Mouse (Mus musculus): ENCODE results near the gene Dohh.

Dohh gene

DNA sequence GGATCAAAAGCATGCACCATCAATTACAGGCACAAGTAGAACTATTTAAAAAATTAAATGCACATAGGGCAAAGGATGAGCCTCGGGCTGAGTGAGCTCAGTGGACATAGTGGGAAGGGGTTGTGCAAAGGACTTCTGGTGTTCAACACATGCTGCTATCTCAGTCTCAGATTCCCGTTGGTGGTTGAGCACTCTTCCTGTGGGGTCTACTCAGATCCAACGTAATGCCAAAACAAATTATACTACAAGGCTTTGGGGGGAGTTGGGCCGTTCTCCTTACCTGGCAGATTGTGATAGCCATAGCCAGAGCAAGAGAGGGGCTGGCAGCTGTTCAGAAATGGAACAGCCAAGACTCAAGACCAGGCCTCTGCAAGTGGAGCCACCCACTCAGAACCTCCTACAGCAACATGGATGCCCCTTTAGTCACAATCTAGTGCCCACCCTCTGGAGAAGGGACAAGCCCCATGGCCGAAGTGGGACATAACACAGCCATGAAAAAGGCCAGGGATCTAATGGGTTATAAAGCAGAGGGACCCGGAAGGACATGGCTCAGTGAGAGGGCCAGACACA lies 4.3 kb upstream of the Dohh start:
- intact Hi-C loops (cut with DNase I): no loop called here

DNA sequence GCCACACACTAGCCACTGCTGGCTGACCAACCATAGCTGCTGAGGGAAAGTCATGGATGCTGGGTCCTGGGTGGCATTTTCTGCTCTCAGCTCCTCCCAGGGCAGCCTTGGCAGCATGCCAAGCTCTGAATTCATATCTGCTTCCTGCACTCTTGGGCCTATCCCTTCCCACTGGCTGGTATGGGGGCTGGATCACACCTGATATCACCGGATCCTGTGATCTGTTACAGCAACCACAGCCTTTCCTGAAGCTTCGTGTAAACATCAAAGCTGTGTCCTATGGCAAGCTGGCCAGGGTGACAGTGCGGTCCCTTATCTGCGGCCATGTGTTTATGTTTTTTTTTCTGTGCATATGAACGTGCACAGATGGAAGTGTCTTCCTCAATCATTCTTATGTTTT lies 2.2 kb upstream of the Dohh start:
- intact Hi-C loops (cut with DNase I): no loop called here

DNA sequence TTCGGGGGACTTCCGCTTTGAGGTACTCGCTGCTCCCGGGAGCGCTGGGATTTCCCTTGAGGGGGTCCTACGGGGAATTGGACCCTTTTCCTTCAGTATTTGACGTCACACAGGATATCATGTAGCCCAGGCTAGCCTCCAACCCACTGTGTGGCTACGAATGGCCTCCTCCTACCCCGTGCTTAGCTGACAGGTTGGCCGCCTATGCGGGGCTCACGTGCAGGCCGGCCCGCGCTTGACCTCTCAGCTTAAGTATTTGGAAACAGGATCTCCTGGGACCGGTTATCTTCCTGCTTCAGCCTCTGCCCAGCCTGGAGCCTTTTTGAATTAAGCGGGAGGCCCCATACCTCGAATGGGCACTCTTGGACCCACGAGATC lies 366 bp downstream of the Dohh start:
- intact Hi-C loops (cut with DNase I): no loop called here

DNA sequence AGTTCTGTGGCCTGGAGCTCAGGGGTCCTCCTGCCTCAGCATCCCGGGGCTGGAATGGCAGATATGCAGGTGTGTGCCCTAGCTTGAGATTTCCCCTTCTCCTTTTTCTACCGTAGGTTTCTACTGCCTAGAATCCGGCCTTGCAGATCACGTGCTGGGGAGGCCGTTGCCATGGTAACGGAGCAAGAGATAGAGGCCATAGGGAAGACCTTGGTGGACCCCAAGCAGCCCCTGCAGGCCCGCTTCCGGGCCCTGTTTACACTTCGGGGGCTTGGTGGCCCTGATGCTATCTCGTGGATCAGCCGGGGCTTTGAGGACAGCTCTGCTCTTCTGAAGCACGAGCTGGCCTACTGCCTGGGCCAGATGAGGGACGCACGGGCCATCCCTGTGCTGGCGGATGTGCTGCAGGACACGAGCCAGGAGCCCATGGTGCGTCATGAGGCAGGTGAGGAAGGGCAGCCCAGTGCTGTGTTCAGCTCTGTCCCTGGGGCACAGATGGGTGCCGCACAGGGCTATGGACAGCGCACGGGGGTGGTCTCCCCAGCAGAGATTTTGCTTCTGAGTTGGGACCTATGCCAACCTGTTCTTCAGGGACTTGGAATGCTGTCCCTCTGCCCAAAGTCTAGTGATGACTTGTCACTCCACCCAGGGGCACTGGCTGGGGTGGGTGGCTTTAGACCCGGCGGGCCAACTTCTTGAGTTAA lies 1.5 kb downstream of the Dohh start:
- intact Hi-C loops (cut with DNase I): no loop called here

DNA sequence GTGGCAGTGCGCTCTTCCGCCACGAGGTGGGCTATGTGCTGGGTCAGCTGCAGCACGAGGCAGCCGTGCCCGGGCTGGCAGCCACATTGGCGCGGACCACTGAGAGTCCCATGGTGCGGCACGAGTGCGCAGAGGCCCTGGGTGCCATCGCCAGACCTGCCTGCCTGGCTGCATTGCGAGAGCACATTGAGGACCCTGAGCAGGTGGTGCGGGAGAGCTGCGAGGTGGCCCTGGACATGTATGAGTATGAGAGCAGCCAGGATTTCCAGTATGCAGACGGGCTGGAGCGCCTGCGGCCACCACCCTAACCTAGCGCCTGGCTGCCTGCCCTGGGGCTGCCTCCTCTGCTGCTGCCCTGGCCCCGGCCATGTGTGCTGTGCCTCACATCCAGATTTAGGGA lies 3.5 kb downstream of the Dohh start:
- intact Hi-C loops (cut with DNase I): no loop called here

DNA sequence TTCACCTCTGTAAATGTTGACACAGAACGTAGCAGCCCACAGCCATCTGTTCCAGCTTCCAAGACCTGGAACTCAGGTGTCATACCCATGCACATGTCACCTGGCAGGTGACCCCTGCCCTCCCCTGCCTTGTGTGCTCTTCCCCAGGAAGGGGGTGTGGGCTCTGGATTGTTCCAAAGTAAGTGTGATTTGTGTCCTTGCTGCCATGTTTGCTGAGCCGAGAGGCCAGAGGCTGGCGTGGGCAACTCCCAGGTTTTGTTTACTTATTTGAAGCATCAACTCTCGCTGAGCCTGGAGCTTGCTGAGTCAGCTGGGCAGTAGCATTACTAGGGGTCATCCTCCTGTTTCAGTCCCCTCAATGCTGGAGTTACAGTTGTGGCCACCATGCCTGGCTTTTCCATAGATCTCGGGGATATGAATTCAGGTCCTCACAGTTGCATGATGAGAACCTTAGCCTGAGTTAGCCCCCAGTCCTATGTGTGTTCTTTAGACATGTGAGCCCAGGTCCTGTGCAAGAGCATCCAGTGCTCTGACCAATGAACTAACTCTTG lies 4.4 kb downstream of the Dohh start, which contains the start of gene Gm48552:
Gene Gm48552 (plus strand): TSS at position 501 of the 551 bp plus-strand sequence.
- intact Hi-C loops (cut with DNase I): no loop called here

DNA sequence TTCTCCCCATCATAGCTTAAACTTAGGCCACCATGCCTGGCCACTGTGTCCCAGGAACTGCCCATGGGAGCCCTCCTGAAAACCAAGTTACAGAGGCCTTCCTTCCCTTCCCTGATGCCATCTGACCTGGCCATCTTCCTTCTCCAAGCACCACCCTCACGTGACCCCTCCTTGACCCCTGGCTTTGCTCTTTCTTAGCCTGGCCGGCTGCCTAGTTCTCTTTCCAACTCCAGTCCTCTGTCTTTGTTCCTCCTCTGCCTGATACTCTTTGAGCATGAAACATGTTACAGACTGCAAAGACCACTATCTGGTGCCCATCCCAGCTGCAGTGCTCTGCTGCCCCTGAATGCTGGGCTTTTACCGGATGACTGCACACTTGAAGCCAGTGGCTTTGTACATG lies 5.1 kb downstream of the Dohh start:
- intact Hi-C loops (cut with DNase I): no loop called here

DNA sequence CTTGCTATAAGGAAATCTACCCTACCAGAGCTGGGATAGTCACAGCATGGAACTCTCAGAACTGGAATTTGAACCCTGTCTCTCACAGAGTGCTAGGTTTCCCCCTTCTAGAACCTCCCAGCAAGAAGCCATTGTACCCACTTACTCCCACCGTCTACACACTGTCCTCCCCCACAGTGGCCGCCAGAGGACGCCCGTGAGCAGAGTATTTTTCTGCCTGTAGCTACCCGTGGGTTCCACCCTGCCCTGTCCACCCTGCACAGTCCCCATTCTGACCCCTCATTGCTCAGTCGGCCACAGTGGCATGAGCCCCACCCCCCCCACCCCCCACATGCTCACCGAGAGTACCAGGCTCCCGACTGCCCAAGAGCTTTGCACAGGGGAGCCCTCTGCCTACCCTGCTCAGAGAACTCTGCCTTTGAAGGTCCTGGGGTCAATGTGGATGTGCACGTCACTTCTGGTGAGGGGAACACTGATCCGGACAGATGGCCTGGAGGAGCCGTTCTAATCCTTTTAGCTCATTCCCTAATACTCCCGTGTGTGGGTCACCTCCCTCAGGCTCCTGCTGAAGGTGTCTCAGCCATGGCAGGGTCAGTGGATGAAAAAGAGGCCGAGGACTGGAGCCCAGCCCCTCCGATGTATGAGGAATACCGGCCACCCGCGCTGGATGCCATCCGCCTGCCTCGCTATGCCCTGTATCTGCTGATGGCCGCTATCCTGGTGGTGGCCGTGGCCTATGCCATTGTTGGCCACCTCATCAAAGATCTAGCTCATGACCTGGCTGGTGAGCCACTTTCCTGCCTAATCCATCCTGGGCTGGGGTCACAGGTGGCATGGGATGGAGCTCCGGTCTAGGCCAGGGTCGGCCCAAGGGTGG lies 5.8 kb downstream of the Dohh start:
- intact Hi-C loops (cut with DNase I): no loop called here

DNA sequence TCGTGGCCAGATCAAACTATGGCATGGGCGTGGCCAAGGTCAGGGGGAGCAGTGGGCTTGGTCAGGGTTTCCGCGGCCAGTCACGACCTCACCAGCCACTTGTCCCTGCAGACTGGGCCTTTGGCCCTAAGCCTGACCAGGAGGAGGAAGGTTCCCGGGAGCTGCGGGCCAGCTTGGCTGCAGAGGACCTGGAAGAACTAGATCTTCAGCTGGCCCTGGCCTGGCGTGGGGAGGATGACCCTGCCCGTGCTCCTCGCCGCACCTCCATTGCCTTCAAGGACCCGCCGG lies 6.4 kb downstream of the Dohh start:
- intact Hi-C loops (cut with DNase I): no loop called here

DNA sequence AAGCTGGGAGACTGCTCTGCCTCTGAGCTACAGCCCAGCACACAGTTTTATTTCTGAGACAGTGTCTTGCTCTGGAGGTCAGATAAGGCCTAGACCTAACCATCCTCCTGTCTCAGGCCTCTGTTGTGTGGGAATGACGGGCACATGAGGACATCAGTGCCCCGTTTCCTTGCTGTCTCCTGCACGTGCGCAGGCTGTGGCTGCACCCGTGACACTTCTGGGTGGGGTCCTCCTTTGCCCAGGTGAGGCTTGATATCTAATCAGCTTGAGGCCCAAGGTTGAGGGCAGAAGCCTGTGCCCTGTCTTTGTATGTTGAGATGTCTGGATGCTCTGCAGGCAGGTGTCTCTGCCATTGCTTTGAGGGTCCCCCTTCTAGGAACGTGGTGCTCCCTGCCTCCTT lies 8.0 kb downstream of the Dohh start:
- intact Hi-C loops (cut with DNase I): no loop called here

DNA sequence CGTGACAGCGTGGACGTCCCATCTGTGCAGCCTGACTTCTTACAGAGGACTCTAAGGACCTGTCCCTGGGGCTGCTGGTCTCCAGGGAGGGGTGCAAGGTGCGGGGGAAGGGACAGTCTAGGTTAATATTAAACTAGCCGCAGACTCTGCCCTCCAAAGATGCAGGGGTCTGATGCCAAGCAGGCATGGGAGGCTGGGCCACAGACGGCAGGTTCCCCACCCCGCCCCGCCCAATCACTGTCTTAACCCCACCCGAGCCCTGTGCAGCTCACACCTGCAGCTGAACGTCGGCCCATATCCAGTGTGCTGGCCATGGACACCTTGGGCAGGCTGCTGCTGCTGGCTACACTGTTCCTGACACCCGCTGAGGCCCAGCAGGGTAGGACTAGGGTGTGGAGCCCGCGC lies 8.6 kb downstream of the Dohh start, which contains the start of gene Smim24:
Gene Smim24 (plus strand): TSS at position 271 of the 405 bp plus-strand sequence.
- intact Hi-C loops (cut with DNase I): no loop called here

DNA sequence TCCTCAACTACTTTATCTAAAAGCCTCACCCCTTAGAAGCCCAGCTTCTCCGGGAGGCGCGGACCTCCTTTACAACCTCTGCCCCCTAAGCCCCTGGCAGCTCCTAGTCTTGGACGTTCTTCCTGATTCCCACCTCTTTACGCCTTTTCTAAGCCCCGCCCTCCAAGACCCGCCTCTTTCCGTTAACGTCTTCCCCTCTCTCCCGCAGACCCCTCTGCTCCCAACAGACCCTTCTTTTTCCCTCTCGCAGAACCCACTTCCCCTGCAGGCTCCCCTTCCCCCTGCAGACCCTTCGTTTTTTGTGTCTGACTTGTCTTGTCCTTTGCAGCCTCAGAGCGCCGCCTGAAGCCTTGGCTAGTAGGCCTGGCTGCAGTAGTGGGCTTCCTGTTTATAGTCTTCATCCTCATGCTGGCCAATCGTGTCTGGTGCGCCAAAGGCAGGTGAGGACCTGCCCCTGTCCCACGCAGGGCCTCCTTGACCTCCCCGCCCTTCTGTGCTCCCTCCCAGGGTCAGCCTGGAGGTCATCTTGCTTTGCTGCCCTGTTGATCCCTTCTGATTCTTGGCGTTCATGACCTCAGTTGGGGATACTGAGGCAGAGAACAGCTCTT lies 9.3 kb downstream of the Dohh start:
- intact Hi-C loops (cut with DNase I): loop anchor here (2.0 kb wide), 1 partner anchor 57 kb away; no protein-coding TSS in a partner anchor

DNA sequence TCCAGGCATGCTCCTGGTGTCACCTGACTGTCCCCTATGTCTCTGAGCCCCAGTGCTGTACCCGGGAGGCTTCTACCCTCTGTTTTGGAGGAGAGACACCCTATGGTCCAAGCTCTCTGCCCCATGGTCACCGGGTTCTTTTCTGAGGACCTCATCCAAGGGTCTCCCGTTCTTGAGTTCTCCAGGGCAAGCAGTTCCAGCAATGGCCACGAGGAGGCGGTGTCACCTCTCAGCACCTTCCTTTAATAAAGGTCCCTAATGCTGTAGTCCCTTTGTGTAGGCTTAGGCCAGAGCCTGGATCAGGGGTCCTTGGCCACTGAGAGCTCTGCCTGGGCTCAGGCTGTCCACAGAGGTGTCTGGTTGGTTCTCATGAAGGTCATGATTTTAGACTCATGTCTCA lies 10.9 kb downstream of the Dohh start:
- intact Hi-C loops (cut with DNase I): loop anchor here (1.0 to 2.0 kb wide), 2 partner anchors 11 to 56 kb away; no protein-coding TSS in a partner anchor

DNA sequence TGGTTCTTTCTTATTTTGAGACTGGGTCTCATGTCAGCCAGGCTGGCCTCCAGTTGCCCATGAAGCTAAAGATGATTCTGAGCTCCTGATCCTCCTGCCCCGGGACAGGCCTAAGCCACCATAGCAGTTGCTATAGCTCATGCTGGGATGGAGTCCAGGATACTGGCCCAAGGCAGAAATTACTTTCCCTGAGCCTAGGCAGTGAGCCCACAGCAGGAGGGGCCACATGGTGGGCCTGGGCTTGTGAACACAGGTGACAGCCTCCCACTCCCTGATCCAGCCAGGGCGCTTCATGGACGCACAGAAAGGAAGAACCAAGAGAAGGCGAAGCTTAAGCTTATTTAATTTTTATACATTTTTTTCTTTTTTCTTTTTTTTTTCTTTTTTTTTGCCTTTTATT lies 11.6 kb downstream of the Dohh start:
- intact Hi-C loops (cut with DNase I): loop anchor here (1.0 to 2.0 kb wide), 2 partner anchors 10 to 55 kb away; no protein-coding TSS in a partner anchor

DNA sequence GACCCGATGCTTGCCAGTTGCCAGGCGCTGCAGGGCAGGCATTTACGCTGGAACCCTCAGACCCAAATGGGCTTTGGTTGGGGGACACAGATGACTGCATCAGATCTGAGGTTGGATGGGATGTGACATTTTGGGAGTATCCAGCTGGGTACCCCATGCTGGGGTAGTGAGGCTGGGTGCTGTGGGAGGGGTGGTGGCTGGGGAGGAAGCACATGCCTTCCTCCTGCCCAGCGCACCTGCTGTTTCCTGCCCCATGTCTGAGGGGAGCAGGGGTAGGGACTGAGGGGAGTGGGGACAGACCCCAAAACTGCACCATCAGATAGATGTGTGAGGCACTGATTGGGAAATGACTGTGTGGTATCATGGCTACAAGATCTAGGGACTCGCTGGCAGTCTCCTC lies 12.5 kb downstream of the Dohh start:
- intact Hi-C loops (cut with DNase I): no loop called here

DNA sequence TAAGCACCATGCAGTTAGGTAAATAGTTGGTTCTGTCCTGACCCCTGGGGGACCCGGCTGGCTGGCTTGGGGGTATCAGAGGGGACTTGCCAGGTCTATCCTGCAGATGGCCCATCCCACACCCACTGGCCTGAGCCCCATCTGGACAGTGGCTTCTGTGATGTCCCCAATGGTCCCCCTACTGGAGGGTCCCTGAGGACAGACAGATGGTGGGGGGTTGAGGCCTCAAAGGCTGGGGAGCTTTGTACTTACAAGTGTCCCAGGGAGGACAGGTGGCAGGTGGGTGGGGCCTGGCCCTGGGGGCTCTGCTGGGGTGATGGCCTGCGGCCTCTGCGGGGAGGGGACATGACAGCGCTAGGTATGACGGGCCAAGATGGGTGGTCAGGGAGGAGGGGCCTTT lies 15.1 kb downstream of the Dohh start:
- intact Hi-C loops (cut with DNase I): no loop called here

DNA sequence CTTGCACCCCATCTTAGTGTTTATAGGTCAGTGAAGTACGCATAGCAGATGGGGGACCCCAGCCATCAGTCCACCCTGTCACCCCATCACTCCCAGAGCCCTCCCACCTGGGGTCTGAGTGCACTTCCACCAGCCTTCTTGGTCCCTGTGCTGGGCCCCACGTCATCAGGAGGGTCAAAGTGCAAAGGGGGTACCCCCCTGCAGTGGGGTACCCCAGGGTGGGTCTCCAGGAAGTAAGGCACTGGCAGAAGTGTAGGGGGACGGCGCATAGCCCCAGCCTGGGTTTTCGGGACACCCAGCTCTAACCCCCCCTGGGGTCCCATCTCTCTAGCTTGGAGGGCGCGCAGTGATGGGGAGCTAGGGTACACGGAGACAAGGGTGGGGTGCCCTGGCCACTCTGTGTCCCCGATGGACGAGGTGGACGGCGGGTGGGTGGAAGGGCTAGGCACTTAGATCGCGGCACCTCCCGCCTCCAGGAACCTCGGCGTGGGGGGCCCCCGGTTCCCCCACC lies 15.6 kb downstream of the Dohh start:
- intact Hi-C loops (cut with DNase I): no loop called here

DNA sequence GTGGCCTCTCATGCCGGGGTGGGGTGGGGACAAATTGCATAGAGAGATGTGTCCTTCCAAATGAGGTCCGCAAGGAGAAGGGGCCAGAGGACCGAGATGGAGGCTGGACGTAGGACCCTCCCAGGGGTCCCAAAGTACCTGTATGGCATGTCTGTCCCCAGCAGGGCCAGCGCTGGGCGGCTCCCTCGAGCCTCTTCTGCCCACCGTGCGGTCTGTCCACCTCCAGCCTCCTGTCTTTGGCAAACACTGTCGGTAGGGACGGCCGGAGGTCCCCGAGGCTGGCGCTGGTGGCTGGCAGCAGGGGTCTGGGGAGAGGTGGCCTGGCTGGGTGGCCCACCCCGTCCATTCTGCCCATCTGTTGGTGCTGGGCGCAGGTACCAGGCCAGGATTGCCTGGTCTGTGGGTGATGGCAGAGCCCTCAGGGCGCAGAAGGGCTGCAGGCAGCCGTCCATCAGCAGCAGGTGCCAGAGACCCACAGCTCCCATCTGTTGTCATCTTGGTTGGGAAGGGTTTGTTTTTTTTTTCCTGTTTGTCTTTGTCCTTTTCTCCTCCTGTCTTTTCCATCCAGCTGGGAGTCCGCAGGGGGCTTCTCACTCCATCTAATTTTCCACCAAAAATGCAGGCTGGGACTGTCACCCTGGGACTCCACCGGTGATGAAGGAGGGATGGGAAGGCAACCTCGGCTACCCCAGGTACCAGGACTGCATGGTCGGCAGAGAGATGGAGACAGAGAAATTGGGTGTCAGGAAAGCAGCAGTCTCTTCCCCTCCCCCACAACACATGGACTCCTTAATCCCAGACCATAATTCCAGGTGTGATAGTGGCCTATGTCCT lies 16.4 kb downstream of the Dohh start:
- intact Hi-C loops (cut with DNase I): no loop called here

DNA sequence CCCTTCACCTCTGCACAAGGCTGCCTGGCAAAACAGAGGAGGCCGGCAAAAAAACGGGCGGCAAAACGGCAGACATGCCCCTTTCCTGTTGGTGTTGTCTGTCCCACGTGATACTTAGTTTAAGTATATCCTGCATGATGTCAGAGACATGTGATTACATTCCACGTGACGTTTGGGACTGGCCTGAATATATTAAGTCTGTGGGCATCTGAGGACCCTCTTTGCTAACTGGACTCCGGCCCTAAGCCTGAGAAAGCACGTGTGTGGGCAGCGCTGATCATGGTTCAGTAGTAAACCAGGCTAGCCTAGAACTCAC lies 16.9 kb downstream of the Dohh start:
- intact Hi-C loops (cut with DNase I): no loop called here

DNA sequence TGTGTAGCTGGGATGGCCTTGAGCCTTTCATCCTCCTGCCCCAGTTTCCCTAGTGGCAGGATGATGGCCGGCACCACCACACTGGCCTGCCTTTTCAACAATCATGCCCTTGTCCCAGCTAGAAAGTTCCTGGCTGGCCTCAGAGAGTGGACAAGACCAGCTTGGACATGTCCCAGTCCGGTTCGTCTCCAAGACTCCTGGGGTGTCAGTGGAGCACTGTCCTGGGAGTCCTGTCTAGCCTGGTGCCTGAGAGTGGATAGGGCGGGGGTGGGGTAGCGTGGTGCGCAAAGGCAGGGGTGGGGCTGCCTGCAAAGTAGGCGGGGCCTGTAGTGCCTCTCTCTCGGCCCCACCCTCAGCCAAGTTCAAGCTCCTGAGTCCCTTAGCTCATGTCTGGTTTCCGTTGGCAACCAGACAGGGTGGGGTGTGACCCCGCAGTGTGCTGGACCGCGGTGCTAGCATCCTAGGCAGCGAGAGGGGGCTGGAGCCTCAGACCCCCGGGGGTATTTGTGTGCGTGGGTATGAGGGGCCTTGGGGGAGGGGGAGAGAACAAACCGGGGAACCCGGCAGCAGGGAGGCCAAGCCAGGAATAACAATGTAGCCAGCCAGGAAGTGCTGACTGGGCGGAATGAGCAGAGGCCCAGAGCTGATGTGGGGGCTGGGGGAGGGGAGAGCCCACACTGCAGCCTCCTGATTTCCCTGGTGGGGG lies 17.4 kb downstream of the Dohh start:
- intact Hi-C loops (cut with DNase I): no loop called here

Measured in adrenal gland (tissue).